Mouse (Mus musculus) limb, embryonic 11.5 days (tissue): ENCODE measurements around the gene Nlrp9b. TPM values are rescaled to one million over a fixed set of nuclear protein-coding genes. Genes with fewer than 3 reads are reported as not detected.
"Not testable (repeated sequence)": the region's sequence is repeated elsewhere in the genome, so short reads cannot be mapped to it uniquely, and the experiment has no call there.

Source experiments
- ATAC-seq: fragments of 200-750 bp; cut with Nextera tagmentation; 2 replicates; pipeline ENCODE4 v1.8.0; 2017; ENCODE audit warnings: low read depth; ENCODE audit not compliant: insufficient number of reproducible peaks, low FRiP score, low TSS enrichment
- DNase-seq: peaks from one replicate; pipeline ENCODE4 v3.0.0-alpha.2; 2015; ENCODE audit warnings: low spot score
- H3K27ac ChIP-seq: fragments of 300-500 bp; sonication (generic); replicated peaks from 2 replicates; pipeline ENCODE4 v1.5.1; 2014; ENCODE audit warnings: low read depth, mild to moderate bottlenecking, low read length
- H3K27me3 ChIP-seq: fragments of 300-500 bp; sonication (generic); 2 replicates; pipeline ENCODE4 v1.6.1; 2014; ENCODE audit warnings: mild to moderate bottlenecking, low read length, mixed read lengths; ENCODE audit not compliant: control insufficient read depth, insufficient read depth
- H3K36me3 ChIP-seq: fragments of 300-500 bp; sonication (generic); 2 replicates; pipeline ENCODE4 v1.6.1; 2014; ENCODE audit warnings: mild to moderate bottlenecking, low read length, moderate library complexity, mixed read lengths; ENCODE audit not compliant: control insufficient read depth, insufficient read depth
- H3K4me1 ChIP-seq: fragments of 300-500 bp; sonication (generic); 2 replicates; pipeline ENCODE4 v1.6.1; 2014; ENCODE audit warnings: low read length, mixed read lengths; ENCODE audit not compliant: control insufficient read depth, insufficient read depth
- H3K4me2 ChIP-seq: fragments of 300-500 bp; sonication (generic); 2 replicates; pipeline ENCODE4 v1.6.1; 2014; ENCODE audit warnings: low read depth, mild to moderate bottlenecking, moderate library complexity; ENCODE audit not compliant: severe bottlenecking
- H3K4me3 ChIP-seq: fragments of 300-500 bp; sonication (generic); 2 replicates; pipeline ENCODE4 v1.5.1; 2014; ENCODE audit warnings: low read depth, low read length
- H3K9ac ChIP-seq: fragments of 300-500 bp; sonication (generic); 2 replicates; pipeline ENCODE4 v1.6.1; 2014; ENCODE audit warnings: mild to moderate bottlenecking, low read length
- H3K9me3 ChIP-seq: fragments of 300-500 bp; sonication (generic); 2 replicates; pipeline ENCODE4 v1.6.1; 2016; ENCODE audit warnings: low read length; ENCODE audit not compliant: control insufficient read depth
- WGBS: fragments of 180-500 bp; shearing (Covaris S2); extraction: QIAGEN DNeasy Blood & Tissue Kit; methylation state at CpG from one replicate; pipeline ENCODE4 v1.1.7; 2014; 5-methylcytosine and 5-hydroxymethylcytosine counted together
- polyA plus RNA-seq: library from polyadenylated mRNA; unstranded; fragments of >200 nt; fragmentation: Nextera tagmentation; extraction: Ambion mirVana; gene quantifications from 2 replicates; pipeline ENCODE4 v1.2.1, GENCODE M21; 2014

Gene Nlrp9b
- polyA plus RNA-seq, result 0.08 TPM in 1 of 2 replicates, not detected in the other

DNA sequence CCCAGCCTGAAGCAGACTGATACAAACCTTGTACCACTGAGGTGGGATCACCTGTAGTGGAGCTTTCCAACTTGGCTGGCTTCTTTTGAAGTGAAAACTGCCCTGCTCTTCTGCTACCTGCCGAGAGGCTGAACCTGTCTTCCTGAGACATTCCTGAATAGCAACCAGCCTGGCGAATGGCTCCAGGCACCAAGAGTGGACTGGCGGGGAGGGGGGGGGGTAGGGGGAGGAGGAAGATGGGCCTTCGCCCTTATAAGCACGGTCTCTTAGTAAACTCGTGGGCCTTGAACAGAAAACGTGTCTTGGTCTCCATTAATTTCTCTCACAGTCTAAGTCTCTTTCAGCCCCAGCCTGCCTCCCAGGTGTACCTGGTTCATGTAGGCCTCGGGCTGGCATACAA, at the start of gene Nlrp9b:
Nlrp9b (plus strand) TSS at position 301 of the 400 bp plus-strand sequence.
- H3K4me3 ChIP-seq, DNase-seq, ATAC-seq, H3K4me2 ChIP-seq, H3K36me3 ChIP-seq, H3K9me3 ChIP-seq, H3K27ac ChIP-seq, H3K9ac ChIP-seq, H3K27me3 ChIP-seq, H3K4me1 ChIP-seq: not testable (repeated sequence)
- WGBS, result 59% methylated on average over 8 of the region's 8 CpGs

DNA sequence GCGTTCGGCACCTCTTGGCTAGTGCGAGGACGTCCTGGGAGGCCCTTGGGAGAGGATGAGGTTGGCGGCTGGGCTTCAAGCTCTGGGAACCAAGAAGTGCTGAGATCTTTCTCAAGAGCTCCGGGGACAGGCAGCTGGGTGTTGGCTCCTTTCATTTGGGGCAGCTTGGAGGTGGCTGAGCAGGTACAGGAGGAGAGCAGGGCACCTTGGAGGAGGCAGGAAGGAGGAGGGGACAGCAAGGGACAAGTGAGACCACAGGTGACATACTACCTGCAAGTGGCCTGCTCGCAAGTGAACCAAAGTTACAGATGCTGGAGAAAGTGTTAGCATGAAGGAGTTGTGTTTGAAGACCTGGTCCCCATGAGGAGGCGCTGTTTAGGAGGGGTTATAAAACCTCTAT, 46.6 kb upstream of the Nlrp9b start:
- Histone ChIP-seq H3K4me3 (no peak overlapping the region), H3K27me3 (no peaks in the 10 kb centered on the region), H3K36me3 (no peaks in the 10 kb centered on the region), H3K9me3 (no peaks in the 10 kb centered on the region; the same call in 1 of the 2 replicates), H3K4me1 (no peaks in the 10 kb centered on the region), H3K27ac (no peak overlapping the region), H3K9ac (no peak overlapping the region), H3K4me2 (no peak overlapping the region)
- no peak for DNase-seq
- WGBS, result 92% methylated on average over 8 of the region's 8 CpGs
- ATAC-seq, result no peak

DNA sequence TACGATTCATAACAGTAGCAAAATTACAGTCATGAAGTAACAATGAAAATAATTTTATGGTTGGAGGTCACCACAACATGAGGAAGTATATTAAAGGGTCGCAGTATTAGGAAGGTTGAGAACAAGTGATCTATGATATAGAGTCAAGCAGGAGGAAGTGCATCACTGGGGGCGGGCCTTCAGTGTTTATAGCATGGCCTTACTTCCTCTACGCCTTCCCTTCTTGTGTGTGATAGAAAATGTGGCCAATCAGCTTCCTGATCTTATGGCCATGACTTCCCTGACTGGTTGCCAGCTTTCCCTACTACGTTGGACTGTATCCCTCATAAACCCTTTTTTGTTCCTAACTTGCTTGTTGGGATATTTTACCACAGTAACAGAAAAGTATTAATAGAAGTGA, 46.1 kb upstream of the Nlrp9b start:
- Histone ChIP-seq H3K9ac (no peak overlapping the region), H3K36me3 (no peaks in the 10 kb centered on the region), H3K4me1 (no peaks in the 10 kb centered on the region), H3K27ac (no peak overlapping the region), H3K4me3 (no peak overlapping the region), H3K27me3 (no peaks in the 10 kb centered on the region), H3K9me3 (no peaks in the 10 kb centered on the region; the same call in 1 of the 2 replicates), H3K4me2 (no peak overlapping the region)
- WGBS, result 91% methylated on average over 5 of the region's 5 CpGs
- DNase-seq (no peak), ATAC-seq (no peak)

DNA sequence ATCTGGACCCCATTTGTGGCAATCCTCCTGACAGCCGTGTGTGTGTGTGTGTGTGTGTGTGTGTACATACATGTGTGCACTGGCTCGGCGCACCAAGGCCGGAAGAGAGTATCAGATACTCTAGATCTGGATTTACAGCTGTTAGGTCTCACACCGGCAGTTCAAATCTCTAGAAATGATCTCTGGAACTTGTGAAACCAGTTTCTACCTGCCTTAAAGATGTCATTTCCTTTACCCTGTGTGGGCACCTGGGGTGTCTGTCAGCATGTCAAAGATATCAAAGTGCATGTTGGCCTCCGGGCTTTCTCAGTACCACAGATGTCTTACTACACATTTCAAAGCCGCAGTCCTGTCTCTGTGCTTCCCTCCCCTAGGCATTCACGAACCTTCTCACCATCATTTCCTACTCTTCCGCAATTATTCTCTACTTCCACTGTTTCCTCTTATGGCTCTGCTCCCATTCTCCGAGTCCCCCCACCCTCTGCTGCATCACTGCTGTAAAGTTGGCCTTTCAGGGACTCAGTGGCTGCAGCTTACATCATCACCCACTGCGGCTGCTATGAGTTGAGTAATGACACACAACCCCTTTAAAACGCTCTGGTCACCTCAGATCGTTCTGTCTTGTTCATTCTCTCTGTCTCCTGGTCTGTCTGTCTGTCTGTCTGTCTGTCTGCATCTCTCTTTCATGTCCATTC, 45.3 kb upstream of the Nlrp9b start:
- DNase-seq (no peak), ATAC-seq (no peak)
- no peak overlapping the region for H3K27ac ChIP-seq
- H3K36me3 ChIP-seq, result no peaks in the 10 kb centered on the region
- WGBS, result 83% methylated on average over 13 of the region's 13 CpGs
- H3K9ac ChIP-seq, result no peak overlapping the region
- H3K4me1 ChIP-seq, result no peaks in the 10 kb centered on the region
- no peak overlapping the region for H3K4me2 ChIP-seq
- H3K4me3 ChIP-seq, result no peak overlapping the region
- H3K27me3 ChIP-seq, result no peaks in the 10 kb centered on the region
- no peaks in the 10 kb centered on the region; the same call in 1 of the 2 replicates for H3K9me3 ChIP-seq

DNA sequence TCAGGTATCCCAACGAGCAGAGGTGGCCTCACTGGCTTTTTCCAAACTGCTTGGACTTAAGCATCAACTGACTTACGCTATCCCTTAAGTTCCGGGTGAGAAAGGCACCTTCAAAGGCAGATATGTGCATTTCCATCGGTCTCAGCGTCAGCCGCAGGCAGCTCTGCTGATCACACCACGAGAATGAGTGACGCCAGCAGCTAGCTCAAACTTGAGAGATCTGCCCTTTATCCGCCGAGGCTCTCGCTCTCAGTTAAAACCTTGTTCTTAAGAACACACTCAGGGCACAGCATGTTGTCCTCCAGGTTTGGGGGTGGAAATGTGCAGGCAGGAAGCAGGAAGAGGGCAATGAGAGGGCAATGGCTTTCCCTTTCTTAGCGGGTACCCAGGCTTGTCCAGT, 42.3 kb upstream of the Nlrp9b start:
- Histone ChIP-seq H3K27ac (no peak overlapping the region), H3K4me2 (no peak overlapping the region), H3K4me3 (no peak overlapping the region), H3K4me1 (no peaks in the 10 kb centered on the region), H3K36me3 (no peaks in the 10 kb centered on the region), H3K27me3 (no peaks in the 10 kb centered on the region), H3K9ac (no peak overlapping the region), H3K9me3 (no peaks in the 10 kb centered on the region; the same call in 1 of the 2 replicates)
- WGBS, result 79% methylated on average over 12 of the region's 12 CpGs
- no peak for ATAC-seq
- no peak for DNase-seq

DNA sequence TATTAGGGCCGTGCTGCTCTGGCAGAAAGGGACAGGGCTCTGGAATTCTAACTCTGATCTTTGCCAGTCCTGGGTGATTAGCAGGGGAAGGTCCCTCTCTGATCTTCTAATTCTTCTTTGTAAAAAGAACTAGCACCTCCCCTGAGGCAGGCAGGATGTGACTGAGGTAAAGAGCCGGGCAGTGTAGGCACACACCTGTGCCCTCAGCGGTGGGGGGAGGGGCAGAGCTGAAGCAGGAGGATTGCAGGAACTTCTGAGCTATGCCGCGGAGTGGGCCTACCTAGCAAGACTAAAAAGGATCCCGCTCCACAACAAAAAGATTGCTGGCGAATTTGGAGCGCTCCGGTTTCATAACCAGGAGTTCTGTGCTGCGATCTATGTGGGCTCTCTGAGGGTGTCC, 41.3 kb upstream of the Nlrp9b start:
- Histone ChIP-seq H3K36me3 (no peaks in the 10 kb centered on the region), H3K4me2 (no peak overlapping the region), H3K27ac (no peak overlapping the region), H3K27me3 (no peaks in the 10 kb centered on the region), H3K4me1 (no peaks in the 10 kb centered on the region), H3K9me3 (no peaks in the 10 kb centered on the region), H3K9ac (no peak overlapping the region), H3K4me3 (no peak overlapping the region)
- ATAC-seq, result no peak
- 52% methylated on average over 10 of the region's 10 CpGs for WGBS
- DNase-seq, result no peak

DNA sequence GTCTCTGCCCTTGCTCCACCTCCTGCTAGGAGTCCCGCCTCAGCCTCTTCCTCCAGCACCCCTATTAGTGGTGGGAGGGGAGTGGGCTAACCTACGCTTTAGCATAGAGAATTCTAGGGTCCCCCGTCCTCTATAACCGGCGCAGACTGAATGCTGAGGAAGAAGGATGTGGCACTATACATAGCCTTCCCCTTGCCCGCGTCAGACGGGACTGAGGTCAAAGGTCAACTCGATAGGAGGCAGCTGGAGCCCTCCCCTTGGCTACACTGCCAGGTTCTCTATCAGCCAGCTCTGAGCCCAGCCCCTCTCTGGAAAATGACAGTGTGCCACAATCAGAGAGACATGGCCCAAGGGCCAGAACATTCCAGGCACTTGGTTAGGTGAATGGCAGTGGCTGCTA, 40.7 kb upstream of the Nlrp9b start, which contains the start of gene Igsf23:
Igsf23 (minus strand) TSS at position 168 of the 400 bp plus-strand sequence.
- no peak for DNase-seq
- H3K4me1 ChIP-seq, result no peaks in the 10 kb centered on the region
- H3K4me3 ChIP-seq, result no peak within 1 kb of the TSS
- H3K36me3 ChIP-seq, result no peaks in the 10 kb centered on the region
- no peak for ATAC-seq
- H3K4me2 ChIP-seq, result no peak within 1 kb of the TSS
- H3K9me3 ChIP-seq, result no peaks in the 10 kb centered on the region
- WGBS, result 54% methylated on average over 9 of the region's 9 CpGs
- no peak within 1 kb of the TSS for H3K9ac ChIP-seq
- H3K27me3 ChIP-seq, result no peaks in the 10 kb centered on the region
- no peak within 1 kb of the TSS for H3K27ac ChIP-seq

DNA sequence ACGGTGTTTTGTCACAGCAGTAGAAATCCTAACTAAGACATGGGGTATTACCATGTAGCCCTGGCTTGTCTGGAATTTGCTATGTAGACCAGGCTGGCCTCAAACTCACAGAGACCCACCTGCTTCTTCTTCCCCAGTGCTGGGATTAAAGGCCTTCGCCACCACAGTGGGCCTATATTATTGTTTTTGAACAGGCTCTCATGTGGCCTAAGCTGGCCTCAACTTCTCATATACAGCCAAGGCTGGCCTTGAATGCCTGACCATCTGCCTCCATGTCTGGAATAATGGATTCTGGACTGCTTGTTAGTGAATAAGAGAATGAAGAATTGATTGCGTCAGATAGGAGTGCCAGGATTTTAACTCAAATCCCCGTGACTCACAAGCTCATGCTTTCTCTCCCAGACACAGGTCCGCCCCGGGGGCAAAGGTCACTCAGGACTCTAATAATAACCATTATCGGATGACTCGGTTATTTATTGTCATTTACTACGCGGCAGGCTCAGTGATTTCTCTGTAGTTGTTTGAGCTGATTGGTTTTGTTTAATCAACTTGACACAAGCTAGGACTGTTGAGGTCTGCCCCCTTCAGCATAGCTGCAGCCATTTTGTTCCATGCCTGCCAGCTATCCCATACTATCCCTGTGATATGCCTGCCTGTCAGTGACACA, 38.8 kb upstream of the Nlrp9b start:
- H3K9me3 ChIP-seq, result no peaks in the 10 kb centered on the region
- no peaks in the 10 kb centered on the region for H3K27me3 ChIP-seq
- DNase-seq (no peak), ATAC-seq (no peak)
- H3K4me2 ChIP-seq, result no peak overlapping the region
- WGBS, result 77% methylated on average over 10 of the region's 10 CpGs
- no peak overlapping the region for H3K9ac ChIP-seq
- no peaks in the 10 kb centered on the region for H3K4me1 ChIP-seq
- no peaks in the 10 kb centered on the region for H3K36me3 ChIP-seq
- H3K4me3 ChIP-seq, result no peak overlapping the region
- H3K27ac ChIP-seq, result no peak overlapping the region
